Mouse (Mus musculus): Measurements from ENCODE around the gene Cers3.

Cers3 gene

GRCm38 (mm10) chr7:66779944-66780942 lies 36.9 kb downstream of the Cers3 start:
- DNase-seq (ENCODE audit: low spot score in 2 of 2), result no peak

GRCm38 (mm10) chr7:66786476-66786875 lies 43.2 kb downstream of the Cers3 start:
- no peak for DNase-seq (ENCODE audit: low spot score in 2 of 2)

GRCm38 (mm10) chr7:66787816-66788215 lies 44.5 kb downstream of the Cers3 start:
- no peak for DNase-seq (ENCODE audit: low spot score in 2 of 2)

- DNase-seq (ENCODE audit: low spot score in 2 of 2), result peak; percentile 4 to 20
Measured at GRCm38 (mm10) chr7:66789860-66790748, 46.8 kb downstream of the Cers3 start.

- no peak for DNase-seq (ENCODE audit: low spot score in 2 of 2)
Measured at GRCm38 (mm10) chr7:66791022-66791421, 47.7 kb downstream of the Cers3 start.

GRCm38 (mm10) chr7:66796909-66797308 lies 53.6 kb downstream of the Cers3 start:
- no peak for DNase-seq (ENCODE audit: low spot score in 2 of 2)

GRCm38 (mm10) chr7:66797345-66797744 lies 54.0 kb downstream of the Cers3 start:
- no peak for DNase-seq (ENCODE audit: low spot score in 2 of 2)

GRCm38 (mm10) chr7:66798826-66799225 lies 55.5 kb downstream of the Cers3 start:
- no peak for DNase-seq (ENCODE audit: low spot score in 2 of 2)

- DNase-seq (ENCODE audit: low spot score in 2 of 2), result peak; percentile 16 to 18
Measured at GRCm38 (mm10) chr7:66800784-66801183, 57.5 kb downstream of the Cers3 start.

DNA sequence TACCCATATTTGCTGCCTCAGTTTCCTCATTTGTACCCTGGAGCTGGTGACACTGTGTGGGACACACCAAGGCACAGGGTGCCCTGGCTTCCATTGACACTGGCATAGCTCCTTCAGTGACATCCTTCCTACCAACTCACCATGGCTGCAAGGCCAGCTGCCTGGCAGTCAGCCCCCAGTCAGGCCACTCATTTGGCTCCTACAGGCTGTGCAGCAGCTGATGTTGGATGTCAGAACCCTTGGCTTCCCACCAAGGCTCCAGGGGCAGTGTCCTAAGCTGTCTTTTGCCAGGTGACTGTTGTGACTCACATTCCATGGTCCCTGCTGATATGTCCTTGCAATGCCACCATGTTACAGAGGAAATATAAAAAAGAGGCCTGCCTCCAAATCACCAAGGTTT lies 58.5 kb downstream of the Cers3 start:
- peak; percentile 66 to 72 for DNase-seq (ENCODE audit: low spot score in 2 of 2)

DNA sequence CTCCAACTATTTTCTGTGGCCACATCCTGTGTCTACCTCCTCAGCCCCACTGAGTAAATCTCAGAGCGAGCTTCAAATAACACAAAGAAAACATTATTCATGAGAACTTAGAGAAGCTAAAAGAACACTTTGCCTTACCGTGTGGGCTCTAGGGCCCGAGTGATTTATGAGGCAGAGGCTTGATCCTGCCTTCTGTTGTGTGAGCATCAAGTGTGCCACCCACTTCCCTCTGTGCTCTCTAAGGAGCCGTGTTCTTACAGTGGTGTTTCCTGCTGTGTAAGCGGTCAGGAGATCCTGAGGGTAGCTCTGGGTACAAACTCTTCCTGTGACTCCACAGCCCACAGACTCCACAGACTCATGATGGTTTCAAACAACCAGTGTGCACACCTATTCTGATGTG lies 60.5 kb downstream of the Cers3 start:
- DNase-seq (ENCODE audit: low spot score in 2 of 2), result no peak

GRCm38 (mm10) chr7:66806801-66807200 lies 63.5 kb downstream of the Cers3 start:
- no peak for DNase-seq (ENCODE audit: low spot score in 2 of 2)

- no peak for DNase-seq (ENCODE audit: low spot score in 2 of 2)
Measured at GRCm38 (mm10) chr7:66810436-66810835, 67.1 kb downstream of the Cers3 start.

- DNase-seq (ENCODE audit: low spot score in 2 of 2), result no peak
Measured at GRCm38 (mm10) chr7:66811294-66811693, 68.0 kb downstream of the Cers3 start.

GRCm38 (mm10) chr7:66812289-66812688 lies 69.0 kb downstream of the Cers3 start:
- no peak for DNase-seq (ENCODE audit: low spot score in 2 of 2)

DNA sequence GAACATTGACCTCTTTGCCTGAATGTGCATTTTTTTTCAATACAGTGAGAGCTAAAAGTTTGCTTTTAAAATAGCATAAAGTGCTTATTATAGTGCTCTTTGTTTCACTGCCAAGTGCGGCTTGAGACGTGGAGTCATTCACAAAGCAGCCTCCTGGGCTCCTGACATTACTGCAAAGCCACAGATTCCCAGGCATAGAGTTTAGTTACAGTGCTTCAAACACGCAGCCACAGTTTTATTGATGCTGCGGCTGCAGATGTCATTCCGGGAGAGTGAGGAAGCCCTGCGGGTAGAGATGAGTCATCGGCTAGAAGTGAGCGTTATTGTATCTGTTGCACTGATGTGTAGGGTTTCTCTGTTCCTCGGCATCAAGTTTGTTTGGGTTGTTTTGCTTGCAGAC lies 69.4 kb downstream of the Cers3 start:
- no peak for DNase-seq (ENCODE audit: low spot score in 2 of 2)

DNA sequence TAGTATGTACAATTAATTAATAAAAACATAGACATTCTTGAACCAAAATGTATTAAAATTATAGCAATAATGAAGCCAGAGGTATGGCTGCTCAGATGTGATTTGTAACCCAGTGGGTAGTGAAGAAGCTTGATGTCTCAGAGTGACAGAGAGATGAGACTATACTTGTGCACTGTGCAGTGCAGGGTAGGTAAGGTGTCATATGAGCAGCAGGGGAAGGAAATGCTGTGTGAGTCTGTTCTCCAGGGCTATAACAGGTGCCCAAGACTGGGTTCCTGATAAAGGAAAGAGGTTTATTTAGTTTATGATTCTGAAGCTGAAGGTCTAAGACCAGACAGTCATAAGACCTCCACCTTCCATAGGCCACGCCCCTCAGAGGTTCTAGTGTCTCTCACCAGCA lies 69.9 kb downstream of the Cers3 start:
- DNase-seq (ENCODE audit: low spot score in 2 of 2), result no peak

- no peak for DNase-seq (ENCODE audit: low spot score in 2 of 2)
Measured at GRCm38 (mm10) chr7:66815526-66815925, 72.2 kb downstream of the Cers3 start.

DNA sequence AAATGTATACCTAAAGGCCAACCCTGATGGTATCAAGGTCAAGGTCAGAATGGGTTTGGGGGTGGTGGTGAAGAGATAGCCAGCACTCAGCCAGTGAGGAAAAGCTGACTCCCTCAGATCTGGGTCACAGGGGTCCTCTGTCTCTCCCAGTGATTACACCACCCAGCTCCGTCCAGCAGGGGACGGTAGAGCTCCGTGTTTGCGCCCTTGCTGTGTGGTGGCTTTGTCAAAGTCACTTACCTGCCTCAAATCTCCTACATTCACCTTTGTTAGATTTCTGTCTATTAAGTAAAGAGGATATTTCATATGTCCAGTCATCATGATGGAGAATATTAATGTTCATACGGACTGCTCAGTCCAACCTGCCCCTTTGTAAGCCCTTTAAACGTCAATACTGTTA lies 76.7 kb downstream of the Cers3 start:
- no peak for DNase-seq (ENCODE audit: low spot score in 2 of 2)

DNA sequence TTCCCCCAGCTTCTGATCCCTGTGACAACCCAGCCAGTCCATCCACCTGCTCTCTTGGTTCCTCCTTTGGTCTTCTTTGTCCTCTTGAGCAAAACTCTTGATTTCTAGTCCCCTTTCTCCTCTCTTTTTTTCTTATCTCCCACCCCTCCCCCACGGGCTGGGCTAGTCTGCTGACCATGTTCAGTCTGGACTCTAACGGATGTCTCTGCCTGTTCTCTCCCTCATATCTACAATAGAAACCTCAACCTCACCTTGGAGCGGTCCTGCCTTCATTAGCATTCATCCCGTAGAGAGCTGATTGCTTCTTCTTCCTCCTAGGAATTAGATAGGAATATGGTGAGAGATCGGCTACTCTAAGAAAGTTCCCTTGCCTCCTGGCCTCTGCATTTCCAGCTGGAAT lies 87.5 kb downstream of the Cers3 start:
- no peak for DNase-seq (ENCODE audit: low spot score in 2 of 2)

GRCm38 (mm10) chr7:66831295-66831694 lies 88.0 kb downstream of the Cers3 start:
- DNase-seq (ENCODE audit: low spot score in 2 of 2), result peak in 1 of 2 experiments; percentile 21

GRCm38 (mm10) chr7:66839463-66840007 lies 96.2 kb downstream of the Cers3 start, which contains the start of gene Adamts17:
Gene Adamts17 (plus strand): TSS chr7:66839735.
- peak; percentile 92 to 94 for DNase-seq (ENCODE audit: low spot score in 2 of 2)

Measured in heart, adult 9 months (tissue).